Mouse (Mus musculus): ENCODE data around the gene Ttll11. TPM values are rescaled to one million over a fixed set of nuclear protein-coding genes. Genes with fewer than 3 reads are reported as not detected.
A peak's percentile ranks its signal among the peaks of the same experiment; 100 is the strongest.

Ttll11 gene
- polyA plus RNA-seq, 1 experiment: 0.91 TPM

DNA sequence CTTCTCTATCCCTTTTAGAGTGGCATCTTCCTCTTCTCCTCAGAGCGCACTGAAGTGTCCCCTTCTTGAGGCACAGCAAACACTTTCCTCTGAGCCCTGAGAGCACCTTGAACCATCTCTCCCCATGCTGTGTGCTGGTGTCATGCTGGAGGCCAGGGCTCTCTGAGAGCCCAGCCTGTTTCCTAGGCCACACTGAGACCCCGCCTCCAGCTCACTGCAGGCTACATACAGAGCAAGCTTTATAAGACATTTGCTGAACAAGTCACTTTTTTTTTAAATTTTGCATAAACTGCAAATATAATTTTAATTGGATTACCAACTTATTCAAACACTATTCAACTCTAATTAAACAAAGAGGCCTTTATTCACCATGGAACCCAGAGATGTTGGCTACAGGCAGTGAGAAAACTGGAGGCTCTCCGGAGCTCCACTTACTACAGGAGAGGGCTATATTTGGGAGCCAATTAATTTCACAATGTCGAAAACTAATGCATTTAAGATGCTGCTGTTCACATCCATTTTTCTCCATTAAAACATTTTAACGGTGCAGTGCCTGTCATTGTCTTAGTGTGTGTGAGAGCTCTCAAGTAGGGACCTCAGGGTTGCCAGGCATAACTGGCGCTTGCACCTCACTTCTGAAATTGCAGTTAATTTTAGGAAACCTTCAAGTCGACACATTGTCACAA, 119.9 kb downstream of the Ttll11 start:
- no peaks in the 10 kb centered on the region for H3K27me3 ChIP-seq (ENCODE audit: control insufficient read depth, insufficient read depth, low read length)
- no peak overlapping the region for H3K27ac ChIP-seq (ENCODE audit: insufficient read depth, low read depth, low read length)
- no peak for TF ChIP-seq CTCF (IDR thresholded peaks at IDR 0.05; ENCODE audit: extremely low read depth, insufficient read length, insufficient replicate concordance, low read depth, low read length)
- no peak for TF ChIP-seq POLR2A (IDR thresholded peaks at IDR 0.05; ENCODE audit: low read depth, low read length)
- peaks cover 6% of the 10 kb centered on the region; the same call in 1 of the 2 replicates for H3K4me1 ChIP-seq (ENCODE audit: control insufficient read depth, insufficient read depth, insufficient read length, low read length)
- H3K36me3 ChIP-seq (ENCODE audit: control insufficient read depth, insufficient read depth, low read length): no peaks in the 10 kb centered on the region
- no peak overlapping the region for H3K4me3 ChIP-seq (ENCODE audit: low read depth, low read length)
- 79% methylated on average over 7 of the region's 7 CpGs for WGBS

GRCm38 (mm10) chr2:35858281-35858680, 121.4 kb downstream of the Ttll11 start:
- Histone ChIP-seq H3K27ac (ENCODE audit: insufficient read depth, low read depth, low read length) (no peak overlapping the region), H3K27me3 (ENCODE audit: control insufficient read depth, insufficient read depth, low read length) (no peaks in the 10 kb centered on the region), H3K4me3 (ENCODE audit: low read depth, low read length) (no peak overlapping the region), H3K4me1 (ENCODE audit: control insufficient read depth, insufficient read depth, insufficient read length, low read length) (0 out of 2 replicates have a peak, but pooled peaks cover 1% of the 10 kb centered on the region), H3K36me3 (ENCODE audit: control insufficient read depth, insufficient read depth, low read length) (no peaks in the 10 kb centered on the region)
- WGBS: 83% methylated on average over 6 of the region's 6 CpGs
- no peak for TF ChIP-seq POLR2A (IDR thresholded peaks at IDR 0.05; ENCODE audit: low read depth, low read length)
- no peak for TF ChIP-seq CTCF (IDR thresholded peaks at IDR 0.05; ENCODE audit: extremely low read depth, insufficient read length, insufficient replicate concordance, low read depth, low read length)

- H3K4me1 ChIP-seq (ENCODE audit: control insufficient read depth, insufficient read depth, insufficient read length, low read length): peaks cover 2% of the 10 kb centered on the region
- TF ChIP-seq CTCF (IDR thresholded peaks at IDR 0.05; ENCODE audit: extremely low read depth, insufficient read length, insufficient replicate concordance, low read depth, low read length) (no peak), POLR2A (IDR thresholded peaks at IDR 0.05; ENCODE audit: low read depth, low read length) (no peak)
- H3K36me3 ChIP-seq (ENCODE audit: control insufficient read depth, insufficient read depth, low read length): no peaks in the 10 kb centered on the region
- no peak overlapping the region for H3K4me3 ChIP-seq (ENCODE audit: low read depth, low read length)
- H3K27ac ChIP-seq (ENCODE audit: insufficient read depth, low read depth, low read length): no peak overlapping the region
- WGBS: 77% methylated on average over 2 of the region's 2 CpGs
- H3K27me3 ChIP-seq (ENCODE audit: control insufficient read depth, insufficient read depth, low read length): no peaks in the 10 kb centered on the region
These were observed 122.8 kb downstream of the Ttll11 start for GRCm38 (mm10) chr2:35856901-35857300.

DNA sequence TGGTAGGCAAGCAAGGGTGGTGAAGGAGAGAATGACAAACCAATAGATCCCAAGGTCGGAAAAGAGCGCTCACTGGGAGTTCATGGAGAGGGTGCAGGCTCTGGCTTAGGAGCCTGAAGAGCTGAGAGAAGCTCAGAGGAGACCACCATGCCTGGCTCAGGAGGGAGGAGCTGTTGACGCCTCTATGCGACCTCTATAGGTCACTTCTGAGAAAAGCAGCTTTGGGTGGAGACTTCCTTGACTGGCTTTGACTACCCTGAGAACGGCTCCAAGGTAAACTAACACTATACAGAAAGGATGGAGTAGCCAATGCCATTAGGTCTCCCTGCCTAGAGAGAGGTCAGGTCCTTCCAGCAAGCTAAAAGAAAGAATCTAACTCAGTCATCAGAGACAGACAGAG, 124.8 kb downstream of the Ttll11 start:
- 46% methylated on average over 5 of the region's 5 CpGs for WGBS
- Histone ChIP-seq H3K27ac (ENCODE audit: insufficient read depth, low read depth, low read length) (no peak overlapping the region), H3K4me1 (ENCODE audit: control insufficient read depth, insufficient read depth, insufficient read length, low read length) (peaks cover 4% of the 10 kb centered on the region), H3K27me3 (ENCODE audit: control insufficient read depth, insufficient read depth, low read length) (no peaks in the 10 kb centered on the region), H3K36me3 (ENCODE audit: control insufficient read depth, insufficient read depth, low read length) (no peaks in the 10 kb centered on the region), H3K4me3 (ENCODE audit: low read depth, low read length) (no peak overlapping the region)
- no peak for TF ChIP-seq POLR2A (IDR thresholded peaks at IDR 0.05; ENCODE audit: low read depth, low read length)
- peak; percentile 32; the same call in 1 of the 2 replicates for TF ChIP-seq CTCF (IDR thresholded peaks at IDR 0.05; ENCODE audit: extremely low read depth, insufficient read length, insufficient replicate concordance, low read depth, low read length)

- peaks cover 6% of the 10 kb centered on the region for H3K4me1 ChIP-seq (ENCODE audit: control insufficient read depth, insufficient read depth, insufficient read length, low read length)
- TF ChIP-seq POLR2A (IDR thresholded peaks at IDR 0.05; ENCODE audit: low read depth, low read length): no peak
- TF ChIP-seq CTCF (IDR thresholded peaks at IDR 0.05; ENCODE audit: extremely low read depth, insufficient read length, insufficient replicate concordance, low read depth, low read length): no peak
- H3K27ac ChIP-seq (ENCODE audit: insufficient read depth, low read depth, low read length): no peak overlapping the region
- H3K36me3 ChIP-seq (ENCODE audit: control insufficient read depth, insufficient read depth, low read length): no peaks in the 10 kb centered on the region
- WGBS: 84% methylated on average over 4 of the region's 4 CpGs
- no peak overlapping the region for H3K4me3 ChIP-seq (ENCODE audit: low read depth, low read length)
- no peaks in the 10 kb centered on the region for H3K27me3 ChIP-seq (ENCODE audit: control insufficient read depth, insufficient read depth, low read length)
These were observed 126.7 kb downstream of the Ttll11 start for GRCm38 (mm10) chr2:35852971-35853370.

DNA sequence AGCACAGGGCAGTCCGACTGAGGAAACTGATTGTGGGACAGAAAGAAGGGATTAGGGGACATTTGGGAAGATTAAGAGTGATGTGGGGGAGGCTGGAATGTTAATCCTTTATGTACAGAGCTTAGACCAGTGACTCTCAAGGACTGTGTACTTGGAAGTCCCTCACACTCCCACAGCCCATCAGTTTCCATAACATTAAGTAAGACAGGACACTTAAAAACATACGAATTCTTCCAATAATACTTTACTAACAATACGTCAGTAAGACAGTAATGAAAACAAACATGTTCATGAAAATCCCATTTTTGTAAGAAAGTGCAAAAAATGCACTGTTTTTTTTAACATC, 127.6 kb downstream of the Ttll11 start:
- H3K4me1 ChIP-seq (ENCODE audit: control insufficient read depth, insufficient read depth, insufficient read length, low read length): peaks cover 6% of the 10 kb centered on the region
- H3K27ac ChIP-seq (ENCODE audit: insufficient read depth, low read depth, low read length): no peak overlapping the region
- no peak overlapping the region for H3K4me3 ChIP-seq (ENCODE audit: low read depth, low read length)
- 63% methylated on average over 3 of the region's 3 CpGs for WGBS
- TF ChIP-seq POLR2A (IDR thresholded peaks at IDR 0.05; ENCODE audit: low read depth, low read length): no peak
- TF ChIP-seq CTCF (IDR thresholded peaks at IDR 0.05; ENCODE audit: extremely low read depth, insufficient read length, insufficient replicate concordance, low read depth, low read length): no peak
- H3K36me3 ChIP-seq (ENCODE audit: control insufficient read depth, insufficient read depth, low read length): no peaks in the 10 kb centered on the region
- H3K27me3 ChIP-seq (ENCODE audit: control insufficient read depth, insufficient read depth, low read length): no peaks in the 10 kb centered on the region

DNA sequence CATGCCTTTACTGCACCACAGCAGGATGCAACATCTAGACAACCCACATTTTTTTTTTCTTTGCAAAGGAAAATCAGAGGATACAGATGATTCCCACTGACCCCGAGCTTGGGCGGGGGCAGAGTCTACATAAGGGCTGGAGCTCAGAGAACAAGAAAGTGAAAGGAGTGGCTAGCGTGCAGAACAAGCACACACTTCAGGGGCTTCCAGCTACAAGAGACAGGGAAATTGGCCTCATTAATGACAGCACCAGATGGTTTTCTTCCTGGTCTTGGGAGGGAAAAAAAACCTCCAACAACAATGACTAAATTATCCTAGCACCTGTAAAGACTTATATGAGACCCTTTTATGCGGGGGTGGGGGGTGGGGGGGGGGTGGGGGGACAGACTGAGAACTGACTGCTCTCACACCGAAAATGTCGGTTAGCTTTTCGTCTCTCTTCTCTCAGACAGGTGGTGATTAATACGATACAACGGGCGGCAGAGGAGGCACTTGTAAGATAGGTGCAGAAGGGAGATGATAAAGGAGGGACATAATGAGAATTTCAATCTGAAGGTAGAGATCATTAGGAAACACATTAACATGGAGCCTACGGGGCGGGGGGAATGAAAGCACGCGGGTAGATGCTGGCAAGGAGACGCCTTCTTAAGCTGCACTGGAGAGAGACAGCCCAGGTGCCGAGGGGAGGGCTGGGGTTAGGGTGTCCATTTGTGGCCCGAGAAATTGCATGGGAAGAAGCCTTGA, 128.1 kb downstream of the Ttll11 start:
- H3K27me3 ChIP-seq (ENCODE audit: control insufficient read depth, insufficient read depth, low read length): no peaks in the 10 kb centered on the region
- H3K4me3 ChIP-seq (ENCODE audit: low read depth, low read length): no peak overlapping the region
- H3K36me3 ChIP-seq (ENCODE audit: control insufficient read depth, insufficient read depth, low read length): no peaks in the 10 kb centered on the region
- no peak overlapping the region for H3K27ac ChIP-seq (ENCODE audit: insufficient read depth, low read depth, low read length)
- TF ChIP-seq POLR2A (IDR thresholded peaks at IDR 0.05; ENCODE audit: low read depth, low read length) (no peak), CTCF (IDR thresholded peaks at IDR 0.05; ENCODE audit: extremely low read depth, insufficient read length, insufficient replicate concordance, low read depth, low read length) (no peak)
- H3K4me1 ChIP-seq (ENCODE audit: control insufficient read depth, insufficient read depth, insufficient read length, low read length): peaks cover 6% of the 10 kb centered on the region
- WGBS: 16% methylated on average over 17 of the region's 17 CpGs
